Mouse (Mus musculus) gastrocnemius, adult 2 months (tissue): ENCODE results near the gene S100a6. TPM values are rescaled to one million over a fixed set of nuclear protein-coding genes. Genes with fewer than 3 reads are reported as not detected.

Source experiments
- DNase-seq: peaks from one replicate; pipeline ENCODE4 v3.0.0; 2022
- H3K27ac ChIP-seq: fragments of 200-600 bp; 2 replicates; pipeline ENCODE4 v1.8.1; 2022; ENCODE audit warnings: mild to moderate bottlenecking
- H3K4me3 ChIP-seq: fragments of 200-600 bp; 2 replicates; pipeline ENCODE4 v1.8.1; 2022; ENCODE audit warnings: mild to moderate bottlenecking, moderate library complexity
- CTCF ChIP-seq: fragments of 200-600 bp; IDR thresholded peaks from 2 replicates; pipeline ENCODE4 v1.8.1; 2022; ENCODE audit warnings: antibody characterized with exemption, mild to moderate bottlenecking, moderate library complexity
- intact Hi-C: fragments of 180-260 bp; cut with DNase I; formaldehyde crosslinking; loops from one replicate; pipeline ENCODE4 v1.15.1; 2025
- total RNA-seq, 2 experiments: library from RNA; stranded (reverse); gene quantifications; 2 replicates each; pipeline ENCODE4 v1.2.3; 2021

S100a6 gene
- total RNA-seq, 2 experiments from 2014 or later = 52.2 to 123 TPM

- H3K4me3 ChIP-seq = peak overlapping the region; percentile 37
- DNase-seq = no peak
- intact Hi-C loops = loop anchor here (5.0 to 10.0 kb wide), 3 partner anchors 45 to 120 kb away; partner anchors contain the start of gene S100a14
These were observed 25.2 kb upstream of the S100a6 start for GRCm38 (mm10) chr3:90587361-90588101.

DNA sequence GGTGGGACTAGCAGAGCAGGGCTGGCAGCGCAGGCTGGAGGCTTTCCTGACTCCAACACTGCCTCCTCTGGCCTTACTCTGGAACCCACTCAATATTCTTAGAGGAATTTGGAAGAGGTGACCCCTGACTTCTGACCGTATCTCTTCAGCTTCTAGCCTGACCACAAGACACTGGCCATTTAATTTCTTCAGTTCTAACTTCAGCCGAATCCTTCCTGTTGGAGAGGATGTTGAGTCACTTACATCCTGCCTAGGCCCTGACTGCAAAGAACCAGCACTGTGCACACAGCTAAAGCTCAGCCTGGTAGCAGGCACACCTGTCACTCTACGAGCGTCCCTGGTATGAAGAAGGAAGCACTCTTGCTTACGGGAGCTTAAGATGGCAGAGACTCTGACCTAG is 23.3 kb upstream of the S100a6 start:
- no peak for TF ChIP-seq CTCF
- intact Hi-C loops = loop anchor here (5.0 to 10.0 kb wide), 3 partner anchors 47 to 118 kb away; partner anchors contain the start of gene S100a14
- H3K4me3 ChIP-seq = no peak overlapping the region
- DNase-seq = no peak
- peak overlapping the region; percentile 53 for H3K27ac ChIP-seq

More at GRCm38 (mm10) chr3:90587361-90588101, 25.2 kb upstream of the S100a6 start:
- TF ChIP-seq CTCF = no peak
- H3K27ac ChIP-seq = peak overlapping the region; percentile 90

DNA sequence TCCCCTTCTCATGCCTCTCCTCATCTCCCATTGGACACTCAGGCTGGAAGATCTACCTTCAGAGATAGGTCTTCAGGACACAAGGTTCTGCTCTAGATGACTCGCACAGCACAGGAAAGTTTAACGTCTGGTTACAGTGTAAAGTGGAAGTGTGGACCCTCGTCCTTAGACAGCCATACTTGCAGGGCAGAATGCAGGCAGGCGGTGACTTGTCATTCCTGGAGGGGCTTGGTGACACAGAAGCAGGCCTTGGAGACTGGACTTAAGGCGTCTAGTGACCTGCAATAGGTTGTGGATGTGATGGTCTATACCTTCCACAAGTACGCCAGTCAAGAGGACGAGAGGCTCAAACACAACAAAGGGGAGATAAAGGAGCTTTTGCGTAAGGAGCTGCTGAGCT is 22.7 kb upstream of the S100a6 start, which contains the start of gene S100a2:
Gene S100a2 (plus strand): TSS at position 301 of the 400 bp plus-strand sequence.
- Histone ChIP-seq H3K4me3 (no peak within 1 kb of the TSS), H3K27ac (peak within 1 kb of the TSS; percentile 53)
- intact Hi-C loops = loop anchor here (5.0 to 10.0 kb wide), 3 partner anchors 48 to 117 kb away; partner anchors contain the start of gene S100a14
- no peak for TF ChIP-seq CTCF
- DNase-seq = no peak

DNA sequence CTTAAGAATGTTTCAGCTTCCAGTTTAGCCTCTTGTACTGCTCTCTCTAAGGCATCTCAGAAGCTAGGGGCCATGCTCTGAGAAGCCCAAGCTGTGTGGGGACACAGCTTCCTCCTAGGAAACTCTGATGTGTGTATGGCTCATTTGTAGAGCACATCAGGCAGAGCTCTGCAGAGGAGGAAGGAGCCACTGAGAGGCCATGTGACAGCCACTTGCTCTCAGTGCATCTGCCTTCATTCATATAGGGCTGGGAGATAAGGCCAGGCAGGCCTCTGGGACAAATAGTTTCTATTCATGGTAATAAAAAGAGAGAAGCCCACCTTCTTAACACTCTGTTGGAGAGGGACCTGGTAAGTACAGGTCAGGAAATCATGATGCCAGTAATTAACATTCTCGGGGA is 18.2 kb upstream of the S100a6 start:
- Histone ChIP-seq H3K27ac (no peak overlapping the region), H3K4me3 (no peak overlapping the region)
- no peak for DNase-seq
- TF ChIP-seq CTCF = no peak
- intact Hi-C loops = no loop called here

DNA sequence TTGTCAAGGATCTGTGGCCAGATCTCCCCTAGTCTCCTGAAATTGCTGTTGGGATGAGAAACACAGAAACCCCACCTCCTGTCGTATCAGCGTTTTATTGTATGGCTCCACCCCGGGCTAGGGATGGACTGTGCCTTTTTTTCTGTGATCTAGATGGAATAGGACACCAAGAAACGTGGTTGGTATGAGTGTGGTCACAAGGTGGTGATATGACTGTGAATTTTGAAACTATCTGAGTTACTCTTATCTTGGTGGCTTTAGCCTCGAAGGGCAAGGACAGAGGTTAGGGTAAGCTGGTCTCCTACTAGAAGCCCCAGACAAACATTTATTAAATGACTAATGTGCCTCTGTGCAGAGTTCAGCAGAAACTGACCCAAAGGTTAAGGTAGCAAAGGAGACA is 17.1 kb upstream of the S100a6 start:
- DNase-seq = no peak
- Histone ChIP-seq H3K4me3 (no peak overlapping the region), H3K27ac (no peak overlapping the region)
- intact Hi-C loops = no loop called here
- no peak for TF ChIP-seq CTCF

GRCm38 (mm10) chr3:90596810-90597209 is 15.9 kb upstream of the S100a6 start:
- no peak for DNase-seq
- TF ChIP-seq CTCF = no peak
- intact Hi-C loops = no loop called here
- Histone ChIP-seq H3K27ac (peak overlapping the region; percentile 25; the same call in 1 of the 2 replicates), H3K4me3 (no peak overlapping the region)

DNA sequence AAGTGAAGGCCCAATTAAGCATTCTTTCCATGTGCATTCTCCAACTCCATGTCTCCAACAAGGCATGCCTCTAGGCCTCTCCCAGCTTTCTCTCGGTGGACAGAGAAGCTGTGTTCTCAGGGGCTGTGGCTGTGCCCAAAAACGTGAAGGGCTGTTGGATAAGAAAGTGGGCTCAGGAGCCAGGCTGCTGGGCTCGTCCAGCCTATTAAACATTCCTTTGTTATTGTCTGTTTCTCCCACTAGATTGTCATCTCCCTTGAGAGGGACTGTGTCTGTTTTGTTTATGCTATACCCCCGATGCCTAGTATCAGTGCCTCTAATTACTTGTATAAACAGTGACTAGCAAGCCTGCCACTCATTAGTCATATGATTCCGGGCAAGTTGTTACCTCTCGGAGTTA is 14.9 kb upstream of the S100a6 start:
- intact Hi-C loops = no loop called here
- no peak for TF ChIP-seq CTCF
- DNase-seq = no peak
- Histone ChIP-seq H3K4me3 (no peak overlapping the region), H3K27ac (peak overlapping the region; percentile 25; the same call in 1 of the 2 replicates)

DNA sequence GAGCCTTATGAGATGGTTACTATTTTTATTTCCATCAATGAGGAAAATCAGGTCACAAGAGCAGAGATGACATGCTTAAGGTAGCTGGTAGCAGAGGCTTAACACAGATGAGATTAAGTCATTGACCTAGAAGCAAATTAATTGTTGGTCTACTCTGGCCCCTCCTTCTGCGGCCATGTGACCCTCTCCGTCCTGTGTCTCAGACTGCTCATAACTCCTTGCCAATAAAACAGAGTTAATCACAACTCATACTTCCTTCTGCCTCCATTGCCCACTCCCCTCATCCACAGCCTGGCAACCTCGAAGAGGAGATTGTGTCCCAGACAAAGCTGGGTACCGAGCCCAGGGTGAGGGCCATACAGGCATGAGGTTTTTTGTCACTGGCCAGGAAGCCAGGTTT is 14.5 kb upstream of the S100a6 start:
- no peak for TF ChIP-seq CTCF
- DNase-seq = no peak
- Histone ChIP-seq H3K4me3 (no peak overlapping the region), H3K27ac (no peak overlapping the region)
- intact Hi-C loops = no loop called here

- intact Hi-C loops = no loop called here
- Histone ChIP-seq H3K4me3 (no peak overlapping the region), H3K27ac (peak overlapping the region; percentile 72)
- no peak for DNase-seq
- TF ChIP-seq CTCF = no peak
These were observed 13.3 kb upstream of the S100a6 start for GRCm38 (mm10) chr3:90599401-90599800.

DNA sequence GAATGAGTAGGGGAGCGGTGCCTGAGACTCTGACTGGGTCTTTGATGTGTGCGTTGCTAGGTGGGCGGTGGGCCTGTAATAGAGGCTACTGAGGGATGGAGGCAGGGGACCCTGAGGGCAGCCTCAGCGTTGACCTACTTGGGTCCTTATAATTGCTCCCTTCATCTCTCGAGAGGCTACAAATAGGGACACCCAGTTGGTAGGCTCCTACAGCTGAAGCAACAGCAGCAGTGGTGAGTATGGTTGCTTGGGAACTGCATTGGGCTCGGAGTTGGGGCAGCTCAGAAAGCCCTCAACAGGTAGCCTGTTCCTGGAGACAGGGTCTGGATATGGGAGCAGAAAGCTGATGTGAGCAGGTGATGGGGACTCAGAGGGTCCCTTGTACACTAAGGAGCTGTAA is 12.6 kb upstream of the S100a6 start:
- intact Hi-C loops = no loop called here
- peak overlapping the region; percentile 72 for H3K27ac ChIP-seq
- DNase-seq = no peak
- no peak overlapping the region for H3K4me3 ChIP-seq
- no peak for TF ChIP-seq CTCF

DNA sequence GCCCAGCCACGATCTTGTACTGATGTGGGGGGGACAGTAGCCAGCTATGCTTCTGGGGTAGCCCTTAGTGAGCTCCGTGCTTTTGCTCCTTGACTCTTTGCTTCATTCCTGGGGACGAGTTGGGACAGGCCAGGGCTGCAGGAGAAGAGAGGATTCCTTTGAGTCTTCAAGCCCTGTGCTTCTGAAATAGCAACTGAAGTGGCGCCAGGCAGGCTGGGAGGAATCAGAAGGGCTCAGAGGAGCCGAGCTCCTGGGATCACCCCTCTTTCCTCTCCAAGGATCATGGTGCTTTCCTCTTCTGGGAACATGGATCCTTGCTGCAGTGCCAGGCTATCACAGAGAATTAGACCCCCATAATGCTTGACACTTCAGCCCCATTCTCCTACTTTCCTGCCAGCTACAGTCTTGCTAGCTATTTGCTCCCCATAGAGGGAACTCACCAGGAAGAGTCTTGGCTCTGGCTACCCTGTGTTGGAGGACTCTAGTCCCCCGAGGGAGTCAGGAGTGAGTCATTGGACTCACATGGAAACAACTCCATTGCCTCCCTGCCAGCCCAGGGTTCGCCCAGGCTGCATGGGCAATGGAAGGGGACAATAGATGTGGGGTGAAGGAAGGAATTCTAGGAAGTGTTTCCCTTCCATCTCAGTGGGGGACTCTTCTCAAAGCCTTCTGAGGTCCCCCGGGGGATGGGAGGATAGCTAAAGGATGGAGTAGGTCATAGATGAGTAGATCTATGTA is 12.1 kb upstream of the S100a6 start:
- Histone ChIP-seq H3K27ac (peak overlapping the region; percentile 72), H3K4me3 (no peak overlapping the region)
- intact Hi-C loops = no loop called here
- no peak for TF ChIP-seq CTCF
- peak; percentile 73 for DNase-seq

GRCm38 (mm10) chr3:90601486-90602110 is 11.1 kb upstream of the S100a6 start, which contains the start of gene Gm42674:
Gm42674 (plus strand) TSS chr3:90601904.
- DNase-seq = no peak
- TF ChIP-seq CTCF = no peak
- Histone ChIP-seq H3K4me3 (no peak within 1 kb of the TSS), H3K27ac (peak within 1 kb of the TSS; percentile 84)
- intact Hi-C loops = no loop called here

DNA sequence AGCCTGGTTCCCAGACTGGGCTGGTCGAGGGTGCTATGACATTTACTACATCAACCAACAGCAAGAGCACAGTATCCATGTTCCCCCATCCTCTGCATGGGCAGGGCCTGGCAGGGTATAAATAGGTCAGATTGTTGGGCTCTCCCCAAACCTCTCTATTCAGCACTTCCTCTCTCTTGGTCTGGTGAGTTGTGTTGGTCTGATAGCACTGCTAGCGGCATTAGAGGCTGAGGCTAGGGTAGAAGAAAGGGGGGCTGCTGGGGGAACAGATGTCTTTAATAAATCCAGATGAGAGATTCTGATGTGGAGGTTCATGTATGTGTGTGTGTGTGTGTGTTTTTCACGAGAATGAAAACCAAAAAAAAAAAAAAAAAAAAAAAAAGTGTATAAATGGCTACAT is 9.1 kb upstream of the S100a6 start, which contains the start of gene S100a4:
Gene S100a4 (plus strand): TSS at position 149 of the 400 bp plus-strand sequence.
- intact Hi-C loops = no loop called here
- DNase-seq = no peak

More for the DNA sequence above, 9.1 kb upstream of the S100a6 start, which contains the start of gene S100a4:
- TF ChIP-seq CTCF = no peak
- Histone ChIP-seq H3K27ac (peak within 1 kb of the TSS; percentile 84), H3K4me3 (peak within 1 kb of the TSS; percentile 53)
